Mouse (Mus musculus): ENCODE results near the gene Itgal.

DNA sequence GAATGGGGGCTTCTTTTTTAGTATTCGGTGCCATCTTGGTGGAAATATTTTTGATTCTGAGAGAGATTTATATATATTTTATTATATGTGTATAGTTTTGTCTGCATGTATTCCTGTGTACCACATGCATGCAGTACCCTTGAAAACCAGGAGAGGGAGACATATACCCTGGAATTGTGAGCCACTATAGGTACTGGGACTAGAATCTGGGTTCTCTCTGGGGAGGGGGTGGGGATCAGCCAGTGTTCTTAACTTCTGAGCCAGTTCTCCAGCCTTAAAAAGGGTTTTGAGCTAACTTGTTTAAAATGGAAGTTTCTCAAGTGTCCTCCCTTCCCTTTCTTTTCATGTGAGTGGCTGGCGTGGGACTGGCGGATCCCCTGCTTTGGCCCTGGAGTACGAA, 12.8 kb downstream of the Itgal start:
- no peak for TF ChIP-seq POLR2A (IDR thresholded peaks at IDR 0.05; ENCODE audit: low read depth, low read length)
- TF ChIP-seq CTCF (conservative IDR thresholded peaks at IDR 0.05; ENCODE audit: insufficient read depth, insufficient read length, low read depth, low read length) = peak; percentile 56

All from kidney, adult 2 months (tissue).